7 mouse cellular contexts compared by ENCODE assay signal in genomic region chr2:112481564-112481963, GRCm38 (mm10). TPM values are rescaled to one million over a fixed set of nuclear protein-coding genes. Genes with fewer than 3 reads are reported as not detected.
A peak's percentile ranks its signal among the peaks of the same experiment; 100 is the strongest.
DNase-seq lines count a peak whose midpoint lies in the region; ATAC-seq and TF ChIP-seq lines count a peak whose summit lies in the region.

No protein-coding gene starts in this region.

- no peaks in the 10 kb centered on the region for H3K9me3 ChIP-seq in hindbrain, postnatal 0 days (ENCODE audit: low read length)
- no peaks in the 10 kb centered on the region for H3K9me3 ChIP-seq in stomach, postnatal 0 days (ENCODE audit: control insufficient read depth, low read length)

- no peak overlapping the region for H3K4me2 ChIP-seq in hindbrain, postnatal 0 days (ENCODE audit: low read depth, low read length)
- no peak overlapping the region for H3K4me2 ChIP-seq in stomach, postnatal 0 days (replicated peaks; ENCODE audit: low read depth)

- no peaks in the 10 kb centered on the region for H3K27me3 ChIP-seq in thymus, adult 2 months (ENCODE audit: control insufficient read depth, insufficient read depth, low read length)
- no peaks in the 10 kb centered on the region for H3K27me3 ChIP-seq in hindbrain, postnatal 0 days (ENCODE audit: insufficient read depth, low read length)
- no peaks in the 10 kb centered on the region for H3K27me3 ChIP-seq in stomach, postnatal 0 days (ENCODE audit: control insufficient read depth, insufficient read depth, low read length)

- no peak overlapping the region for H3K9ac ChIP-seq in hindbrain, postnatal 0 days (replicated peaks; ENCODE audit: low read length)
- no peak overlapping the region for H3K9ac ChIP-seq in stomach, postnatal 0 days (ENCODE audit: low read length)

- whole genome bisulfite sequencing in thymus, adult 2 months, result 4% methylated on average over 2 of the region's 2 CpGs
- WGBS in hindbrain, postnatal 0 days, result 0% methylated on average over 2 of the region's 2 CpGs
- 2% methylated on average over 2 of the region's 2 CpGs for WGBS in stomach, postnatal 0 days

- H3K36me3 ChIP-seq in thymus, adult 2 months (ENCODE audit: control insufficient read depth, insufficient read depth, low read length), result no peaks in the 10 kb centered on the region
- H3K36me3 ChIP-seq in hindbrain, postnatal 0 days (ENCODE audit: insufficient read depth, low read length), result no peaks in the 10 kb centered on the region
- no peaks in the 10 kb centered on the region for H3K36me3 ChIP-seq in stomach, postnatal 0 days (ENCODE audit: control insufficient read depth, insufficient read depth, low read length)

- no peak for TF ChIP-seq CTCF in thymus, adult 2 months (IDR thresholded peaks at IDR 0.05; ENCODE audit: borderline replicate concordance, control insufficient read depth, extremely low read depth, insufficient read depth, low read length, poor library complexity)
- peak; percentile 67 for TF ChIP-seq CTCF in hindbrain, postnatal 0 days (IDR thresholded peaks at IDR 0.05; ENCODE audit: low read depth)
- peak; percentile 86 for TF ChIP-seq CTCF in stomach, postnatal 0 days (IDR thresholded peaks at IDR 0.05; ENCODE audit: low read depth)

- no peak for TF ChIP-seq EP300 in stomach, postnatal 0 days (optimal IDR thresholded peaks at IDR 0.05)

- H3K27ac ChIP-seq in thymus, adult 2 months (ENCODE audit: control insufficient read depth, insufficient read depth, low read length), result no peak overlapping the region
- no peak overlapping the region for H3K27ac ChIP-seq in hindbrain, postnatal 0 days
- H3K27ac ChIP-seq in stomach, postnatal 0 days (replicated peaks), result no peak overlapping the region

- intact Hi-C loops in left cerebral cortex, postnatal 14 days (cut with DNase I), result loop anchor here (1.0 kb wide), 1 partner anchor 102 kb away; the partner anchor contains the start of gene Katnbl1

- peak; percentile 77 for ATAC-seq in hindbrain, postnatal 0 days
- no peak for ATAC-seq in stomach, postnatal 0 days (ENCODE audit: low FRiP score, low TSS enrichment)

- H3K4me3 ChIP-seq in thymus, adult 2 months (ENCODE audit: control insufficient read depth, insufficient read depth, low read length), result no peak overlapping the region
- no peak overlapping the region for H3K4me3 ChIP-seq in hindbrain, postnatal 0 days (ENCODE audit: low read length)
- no peak overlapping the region for H3K4me3 ChIP-seq in stomach, postnatal 0 days (ENCODE audit: low read depth, low read length)

- peak; percentile 9 for DNase-seq in thymus, adult 2 months
- no peak for DNase-seq in thymus, postnatal 36 days
- peak; percentile 17 to 59 for DNase-seq in cerebellum, postnatal 25 days
- DNase-seq in hindbrain, postnatal 0 days (ENCODE audit: low spot score), result peak; percentile 80
- peak; percentile 59 for DNase-seq in lung, postnatal 36 days
- peak; percentile 36 for DNase-seq in stomach, postnatal 0 days (ENCODE audit: low spot score)
- DNase-seq in left cerebral cortex, postnatal 14 days (ENCODE audit: low spot score in 2 of 2), result no peak

- no peaks in the 10 kb centered on the region for H3K4me1 ChIP-seq in thymus, adult 2 months (replicated peaks; ENCODE audit: control insufficient read depth, insufficient read depth, low read length)
- no peaks in the 10 kb centered on the region for H3K4me1 ChIP-seq in hindbrain, postnatal 0 days (ENCODE audit: insufficient read depth, low read length)
- no peaks in the 10 kb centered on the region for H3K4me1 ChIP-seq in stomach, postnatal 0 days (replicated peaks; ENCODE audit: control insufficient read depth, insufficient read depth)

- TF ChIP-seq POLR2A in thymus, adult 2 months (IDR thresholded peaks at IDR 0.05; ENCODE audit: control insufficient read depth, extremely low read depth, insufficient read depth, low read length, poor library complexity), result no peak

RNA-seq across cellular contexts. Expression of gene Chrm5, which starts 1.0 kb away (rescaled TPM):
- polyA plus RNA-seq in thymus, adult 2 months (2012; rRNA removed), result not detected in 2 replicates
- total RNA-seq in hindbrain, postnatal 0 days (2014; rRNA removed), result 2.8 and 3.5 TPM in 2 replicates
- 1.3 and 1.5 TPM in 2 replicates for polyA plus RNA-seq in hindbrain, postnatal 0 days (2015; fragmentation: Nextera tagmentation; extraction: Ambion mirVana)
- not detected in 2 replicates for polyA plus RNA-seq in stomach, postnatal 0 days (2015; fragmentation: Nextera tagmentation; extraction: Ambion mirVana)
- total RNA-seq in left cerebral cortex, postnatal 14 days (2021), result 1 to 10 TPM; 1.1 to 3.6 TPM

RNA-seq across cellular contexts. Expression of gene Aven, which starts 11.2 kb away (rescaled TPM):
- polyA plus RNA-seq in thymus, adult 2 months (2012; rRNA removed), result 5.1 and 5.9 TPM in 2 replicates
- total RNA-seq in hindbrain, postnatal 0 days (2014; rRNA removed), result 6.8 and 10.9 TPM in 2 replicates
- polyA plus RNA-seq in hindbrain, postnatal 0 days (2015; fragmentation: Nextera tagmentation; extraction: Ambion mirVana), result 3.0 and 3.3 TPM in 2 replicates
- 3.6 and 4.7 TPM in 2 replicates for polyA plus RNA-seq in stomach, postnatal 0 days (2015; fragmentation: Nextera tagmentation; extraction: Ambion mirVana)
- total RNA-seq in left cerebral cortex, postnatal 14 days (2021), result 10 to 100 TPM in 1 of 2 experiments, 1 to 10 TPM in 1; 9.4 to 10.8 TPM

RNA-seq across cellular contexts. Expression of gene Emc7, which starts 26.8 kb away (rescaled TPM):
- polyA plus RNA-seq in thymus, adult 2 months (2012; rRNA removed), result 4.9 and 6.3 TPM in 2 replicates
- total RNA-seq in hindbrain, postnatal 0 days (2014; rRNA removed), result 15.3 and 15.9 TPM in 2 replicates
- 36.3 and 37.8 TPM in 2 replicates for polyA plus RNA-seq in hindbrain, postnatal 0 days (2015; fragmentation: Nextera tagmentation; extraction: Ambion mirVana)
- 23.6 and 24.5 TPM in 2 replicates for polyA plus RNA-seq in stomach, postnatal 0 days (2015; fragmentation: Nextera tagmentation; extraction: Ambion mirVana)
- 10 to 100 TPM; 44.6 to 46.1 TPM for total RNA-seq in left cerebral cortex, postnatal 14 days (2021)

Comparison
In these comparisons a context has a peak if more than half of its experiments do, and no peak if none do; other contexts are left out.
1. DNase-seq: peak in thymus, adult 2 months (single experiment), cerebellum, postnatal 25 days (2 of 2), hindbrain, postnatal 0 days (single experiment), lung, postnatal 36 days (single experiment) and stomach, postnatal 0 days (single experiment); none in thymus, postnatal 36 days (0 of 2) and left cerebral cortex, postnatal 14 days (0 of 2).